Mouse (Mus musculus) liver, adult 2 months (tissue): ENCODE measurements around the gene Gm27021.
A peak's percentile ranks its signal among the peaks of the same experiment; 100 is the strongest.

Experiments
- CTCF ChIP-seq: fragments of 200-500 bp; IDR thresholded peaks from 2 replicates; pipeline ENCODE4 v1.5.1; 2011; ENCODE audit warnings: low read depth, low read length, control low read depth
- POLR2A ChIP-seq: fragments of 200-500 bp; IDR thresholded peaks from 2 replicates; pipeline ENCODE4 v1.6.1; 2011; ENCODE audit warnings: low read length, control low read depth; ENCODE audit not compliant: insufficient read depth; ENCODE audit errors: extremely low read depth

- TF ChIP-seq CTCF (peak; percentile 90), POLR2A (no peak)
These were observed 68.4 kb downstream of the Gm27021 start for GRCm38 (mm10) chr8:120599504-120599903.
